Mouse (Mus musculus) C2C12 (cell line): ENCODE measurements at regions not wholly inside any gene's neighbourhood (a gene's known extent, or its start where the extent isn't known, plus 50 kb on each side); places are given as distances from the start of the nearest gene placed in this dataset.

Source experiments
- CEBPB ChIP-seq: IDR thresholded peaks from one replicate; pipeline ENCODE4 v1.6.1; 2011; ENCODE audit warnings: low read depth, mild to moderate bottlenecking, control low read depth, moderate library complexity
- CTCF ChIP-seq: IDR thresholded peaks from one replicate; pipeline ENCODE4 v1.5.1; 2011; ENCODE audit not compliant: control insufficient read depth, insufficient read depth, insufficient read length

GRCm38 (mm10) chr16:76520643-76520993, 147.0 kb upstream of the Nrip1 start:
- TF ChIP-seq CTCF (no peak), CEBPB (no peak)
